Mouse (Mus musculus) megakaryocyte, embryonic 14.5 days (primary cell): ENCODE results near the gene Natd1.

Experiments used
- FLI1 ChIP-seq: IDR thresholded peaks from 2 replicates; pipeline ENCODE4 v1.6.1; 2012; ENCODE audit warnings: low read length, inconsistent platforms, mixed read lengths
- GATA1 ChIP-seq: IDR thresholded peaks from 3 replicates; pipeline ENCODE4 v1.6.1; 2012; ENCODE audit warnings: mixed read lengths, low read length, inconsistent platforms, borderline replicate concordance

GRCm38 (mm10) chr11:60951896-60952295 is 37.3 kb upstream of the Natd1 start:
- TF ChIP-seq GATA1 (no peak), FLI1 (no peak)
